Mouse (Mus musculus): ENCODE measurements around the gene Acpp. TPM values are rescaled to one million over a fixed set of nuclear protein-coding genes. Genes with fewer than 3 reads are reported as not detected.

The Acpp gene
- total and polyA plus RNA-seq, 2 experiments from 2014 or later, result 0.25 to 3.1 TPM

GRCm38 (mm10) chr9:104254408-104255180 is 83.0 kb downstream of the Acpp start:
- no peaks in the 10 kb centered on the region for H3K27me3 ChIP-seq (ENCODE audit: insufficient read depth, low read length)
- H3K4me3 ChIP-seq (ENCODE audit: low read length), result no peak overlapping the region
- DNase-seq (ENCODE audit: low spot score), result no peak
- H3K36me3 ChIP-seq (ENCODE audit: insufficient read depth, low read length), result no peaks in the 10 kb centered on the region
- no peak for ATAC-seq
- H3K27ac ChIP-seq, result no peak overlapping the region
- no peaks in the 10 kb centered on the region for H3K4me1 ChIP-seq (ENCODE audit: insufficient read depth, low read length)
- no peak overlapping the region for H3K9ac ChIP-seq (replicated peaks; ENCODE audit: low read length)
- 71% methylated on average over 9 of the region's 9 CpGs for WGBS
- H3K9me3 ChIP-seq (ENCODE audit: low read length), result no peaks in the 10 kb centered on the region
- TF ChIP-seq CTCF (IDR thresholded peaks at IDR 0.05; ENCODE audit: low read depth), result no peak
- no peak overlapping the region for H3K4me2 ChIP-seq (ENCODE audit: low read depth, low read length)

- TF ChIP-seq CTCF (IDR thresholded peaks at IDR 0.05; ENCODE audit: low read depth), result no peak
- Histone ChIP-seq H3K9ac (replicated peaks; ENCODE audit: low read length) (no peak overlapping the region), H3K27ac (no peak overlapping the region), H3K9me3 (ENCODE audit: low read length) (no peaks in the 10 kb centered on the region), H3K4me2 (ENCODE audit: low read depth, low read length) (no peak overlapping the region), H3K4me3 (ENCODE audit: low read length) (no peak overlapping the region), H3K4me1 (ENCODE audit: insufficient read depth, low read length) (no peaks in the 10 kb centered on the region), H3K27me3 (ENCODE audit: insufficient read depth, low read length) (no peaks in the 10 kb centered on the region), H3K36me3 (ENCODE audit: insufficient read depth, low read length) (no peaks in the 10 kb centered on the region)
- no peak for ATAC-seq
- no peak for DNase-seq (ENCODE audit: low spot score)
- 89% methylated on average over 3 of the region's 3 CpGs for WGBS
Measured at GRCm38 (mm10) chr9:104252637-104253036, 84.9 kb downstream of the Acpp start.

GRCm38 (mm10) chr9:104251687-104252086 is 85.9 kb downstream of the Acpp start:
- no peak overlapping the region for H3K9ac ChIP-seq (replicated peaks; ENCODE audit: low read length)
- no peak for TF ChIP-seq CTCF (IDR thresholded peaks at IDR 0.05; ENCODE audit: low read depth)
- H3K4me2 ChIP-seq (ENCODE audit: low read depth, low read length), result no peak overlapping the region
- H3K27ac ChIP-seq, result no peak overlapping the region
- H3K36me3 ChIP-seq (ENCODE audit: insufficient read depth, low read length), result no peaks in the 10 kb centered on the region
- 89% methylated on average over 4 of the region's 4 CpGs for WGBS
- no peaks in the 10 kb centered on the region for H3K27me3 ChIP-seq (ENCODE audit: insufficient read depth, low read length)
- no peak overlapping the region for H3K4me3 ChIP-seq (ENCODE audit: low read length)
- ATAC-seq (no peak), DNase-seq (ENCODE audit: low spot score) (no peak)
- no peaks in the 10 kb centered on the region for H3K9me3 ChIP-seq (ENCODE audit: low read length)
- H3K4me1 ChIP-seq (ENCODE audit: insufficient read depth, low read length), result no peaks in the 10 kb centered on the region

- Histone ChIP-seq H3K27me3 (ENCODE audit: insufficient read depth, low read length) (no peaks in the 10 kb centered on the region), H3K9ac (replicated peaks; ENCODE audit: low read length) (no peak overlapping the region), H3K4me3 (ENCODE audit: low read length) (no peak overlapping the region), H3K36me3 (ENCODE audit: insufficient read depth, low read length) (no peaks in the 10 kb centered on the region), H3K9me3 (ENCODE audit: low read length) (no peaks in the 10 kb centered on the region), H3K4me2 (ENCODE audit: low read depth, low read length) (no peak overlapping the region), H3K4me1 (ENCODE audit: insufficient read depth, low read length) (no peaks in the 10 kb centered on the region), H3K27ac (no peak overlapping the region)
- 85% methylated on average over 8 of the region's 8 CpGs for WGBS
- DNase-seq (ENCODE audit: low spot score) (no peak), ATAC-seq (no peak)
- TF ChIP-seq CTCF (IDR thresholded peaks at IDR 0.05; ENCODE audit: low read depth), result no peak
Measured at GRCm38 (mm10) chr9:104251111-104251510, 86.4 kb downstream of the Acpp start.

- Histone ChIP-seq H3K9ac (replicated peaks; ENCODE audit: low read length) (no peak overlapping the region), H3K9me3 (ENCODE audit: low read length) (no peaks in the 10 kb centered on the region), H3K36me3 (ENCODE audit: insufficient read depth, low read length) (peaks cover 5% of the 10 kb centered on the region; the same call in 1 of the 2 replicates), H3K27ac (no peak overlapping the region), H3K27me3 (ENCODE audit: insufficient read depth, low read length) (no peaks in the 10 kb centered on the region), H3K4me1 (ENCODE audit: insufficient read depth, low read length) (no peaks in the 10 kb centered on the region), H3K4me2 (ENCODE audit: low read depth, low read length) (no peak overlapping the region), H3K4me3 (ENCODE audit: low read length) (no peak overlapping the region)
- 81% methylated on average over 6 of the region's 6 CpGs for WGBS
- ATAC-seq (no peak), DNase-seq (ENCODE audit: low spot score) (no peak)
- no peak for TF ChIP-seq CTCF (IDR thresholded peaks at IDR 0.05; ENCODE audit: low read depth)
Measured at GRCm38 (mm10) chr9:104247307-104247987, 90.1 kb downstream of the Acpp start.

- WGBS, result 77% methylated on average over 9 of the region's 9 CpGs
- Histone ChIP-seq H3K36me3 (ENCODE audit: insufficient read depth, low read length) (peaks cover 5% of the 10 kb centered on the region; the same call in 1 of the 2 replicates), H3K4me2 (ENCODE audit: low read depth, low read length) (no peak overlapping the region), H3K4me3 (ENCODE audit: low read length) (no peak overlapping the region), H3K9me3 (ENCODE audit: low read length) (no peaks in the 10 kb centered on the region), H3K27me3 (ENCODE audit: insufficient read depth, low read length) (no peaks in the 10 kb centered on the region), H3K4me1 (ENCODE audit: insufficient read depth, low read length) (no peaks in the 10 kb centered on the region), H3K9ac (replicated peaks; ENCODE audit: low read length) (no peak overlapping the region), H3K27ac (no peak overlapping the region)
- DNase-seq (ENCODE audit: low spot score), result no peak
- no peak for TF ChIP-seq CTCF (IDR thresholded peaks at IDR 0.05; ENCODE audit: low read depth)
- no peak for ATAC-seq
Measured at GRCm38 (mm10) chr9:104243799-104244466, 93.6 kb downstream of the Acpp start.
